Mouse (Mus musculus) cerebellum, adult 11-12 months (tissue): ENCODE data around the gene Npas1.

ENCODE experiments used
- DNase-seq: peaks from one replicate; pipeline ENCODE4 v3.0.0; 2022

Npas1 gene

GRCm38 (mm10) chr7:16468115-16468514 lies 9.4 kb downstream of the Npas1 start:
- no peak for DNase-seq

DNA sequence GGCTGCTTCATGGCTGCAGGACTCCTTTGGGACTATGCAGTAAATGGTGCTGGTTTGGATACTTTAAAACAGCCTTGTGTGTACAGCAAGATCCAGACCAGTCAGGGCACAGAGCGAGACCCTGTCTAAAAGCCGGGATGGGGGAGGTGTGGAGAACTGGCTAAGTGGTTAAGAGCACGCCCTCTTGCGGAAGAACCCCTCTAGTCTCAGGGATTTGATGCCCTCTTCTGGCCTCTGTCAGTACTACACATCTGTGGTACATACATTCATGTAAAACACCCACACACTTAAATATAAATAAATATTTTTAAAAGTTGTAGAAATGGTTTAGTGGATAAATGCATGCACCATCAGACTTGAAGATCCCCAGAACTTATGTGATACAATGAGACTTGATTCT lies 11.0 kb downstream of the Npas1 start:
- DNase-seq, result no peak

- no peak for DNase-seq
Observed at GRCm38 (mm10) chr7:16465568-16465967, 12.0 kb downstream of the Npas1 start.

DNA sequence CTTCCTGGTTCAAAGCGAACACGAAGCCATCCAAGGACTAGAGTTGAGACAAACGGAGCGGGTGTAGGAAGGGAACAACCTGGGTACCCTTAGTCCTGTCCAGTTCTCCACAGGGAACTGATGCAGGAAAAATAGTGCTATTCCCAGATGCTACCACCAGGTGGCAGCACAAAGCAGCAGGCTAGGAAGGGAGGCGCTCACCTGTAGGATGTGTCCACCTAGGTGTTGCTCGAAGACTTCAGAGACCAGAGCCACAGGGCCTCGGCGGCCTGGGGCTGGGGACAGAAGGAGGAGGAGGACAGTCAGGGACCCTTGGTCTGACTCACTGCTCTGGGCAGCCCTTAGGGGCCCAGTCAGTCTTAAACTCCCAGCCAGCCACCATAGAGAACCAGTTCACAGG lies 12.4 kb downstream of the Npas1 start:
- peak; percentile 71 for DNase-seq

- DNase-seq, result peak; percentile 69
Observed at GRCm38 (mm10) chr7:16463214-16463613, 14.3 kb downstream of the Npas1 start.

DNA sequence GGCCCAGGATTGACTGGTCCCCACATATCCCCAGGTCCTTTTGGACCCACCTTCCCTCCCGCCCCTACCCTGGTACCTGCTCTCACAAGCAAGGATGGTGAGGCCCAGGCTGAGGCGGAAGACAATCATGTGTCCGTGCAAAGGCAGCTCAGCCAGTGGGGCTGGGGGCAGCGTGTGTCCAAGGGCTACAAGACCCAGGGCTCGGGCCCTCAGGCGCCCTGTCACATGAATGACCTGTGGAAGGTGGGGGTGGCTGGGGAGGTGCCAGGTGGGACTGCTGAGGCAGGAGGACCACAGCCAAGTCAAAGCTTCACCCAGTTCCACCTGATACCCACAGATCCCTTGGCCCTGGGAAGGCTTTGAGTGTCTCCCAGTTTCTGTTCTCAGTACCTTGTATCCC lies 15.8 kb downstream of the Npas1 start:
- DNase-seq, result peak; percentile 48

- no peak for DNase-seq
Observed at GRCm38 (mm10) chr7:16461151-16461550, 16.4 kb downstream of the Npas1 start.

GRCm38 (mm10) chr7:16460566-16460965 lies 17.0 kb downstream of the Npas1 start:
- DNase-seq, result peak; percentile 67

DNA sequence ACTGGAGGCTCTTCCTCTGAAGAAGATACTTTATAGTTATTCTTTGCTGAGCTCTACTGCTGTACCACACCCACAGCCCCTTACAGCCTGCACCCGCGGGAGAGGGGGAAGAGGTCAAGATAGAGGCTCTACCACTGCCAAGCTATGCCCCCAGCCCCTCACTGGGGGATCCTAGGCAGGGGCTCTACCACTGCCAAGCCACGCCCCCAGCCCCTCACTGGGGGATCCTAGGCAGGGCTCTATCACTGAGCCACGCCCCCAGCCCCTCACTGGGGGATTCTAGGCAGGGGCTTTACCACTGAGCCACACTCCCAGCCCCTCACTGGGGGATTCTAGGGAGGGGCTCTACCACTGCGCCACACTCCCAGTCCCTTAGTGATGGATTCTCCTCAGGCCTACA lies 21.2 kb downstream of the Npas1 start:
- peak; percentile 39 for DNase-seq

GRCm38 (mm10) chr7:16455016-16455415 lies 22.5 kb downstream of the Npas1 start:
- DNase-seq, result peak; percentile 40

DNA sequence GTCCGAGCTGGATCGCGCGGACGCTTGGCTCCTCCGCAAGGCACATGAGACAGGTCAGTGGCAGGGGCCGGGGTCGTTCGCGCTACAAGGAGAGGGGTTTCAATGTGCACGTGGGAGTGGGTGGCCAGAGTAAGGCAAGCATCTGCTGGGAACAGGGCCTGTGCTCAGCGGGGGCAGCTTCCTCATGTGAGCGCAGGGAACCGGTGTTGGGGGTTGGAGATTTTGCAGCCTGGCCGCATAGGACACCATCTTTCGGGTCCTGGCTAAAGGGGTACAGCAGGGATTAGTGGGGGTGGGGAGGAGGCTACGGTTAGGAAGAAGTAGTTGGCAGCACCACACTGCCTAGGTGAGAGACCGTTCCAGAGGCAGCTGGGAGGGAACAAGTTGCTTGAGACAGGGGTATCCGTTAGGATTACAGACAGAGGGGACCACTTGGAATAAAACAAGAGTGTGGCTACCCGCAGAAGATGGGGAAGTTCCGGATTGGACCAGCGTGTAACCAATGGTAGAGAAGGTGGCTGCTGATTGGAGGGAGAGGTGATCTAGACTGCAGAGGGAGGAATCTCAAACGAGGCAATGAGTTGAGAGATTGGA lies 24.3 kb downstream of the Npas1 start:
- no peak for DNase-seq

GRCm38 (mm10) chr7:16452587-16453073 lies 24.9 kb downstream of the Npas1 start, which contains the start of gene Tmem160:
Gene Tmem160 (plus strand): TSS chr7:16452779.
- DNase-seq, result peak; percentile 92

DNA sequence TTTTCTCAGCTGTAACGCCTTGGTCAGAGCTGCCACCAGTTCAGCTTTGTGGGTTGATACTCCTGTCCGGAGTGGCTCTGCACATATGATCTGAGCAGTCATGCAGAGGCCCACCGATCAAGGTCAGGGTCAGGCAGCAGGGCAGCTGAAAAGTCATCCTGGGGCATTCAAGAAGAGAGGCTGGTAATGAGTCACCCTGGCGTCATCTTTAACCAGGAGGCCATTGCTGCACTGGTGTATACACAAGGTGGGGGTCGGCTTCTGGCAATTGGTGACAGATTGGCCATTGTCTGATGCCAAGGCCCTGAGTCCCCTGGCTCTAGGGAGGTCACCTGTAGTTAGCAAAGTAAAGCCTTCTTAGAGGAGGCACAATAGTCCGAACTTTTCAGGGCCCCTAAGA lies 25.9 kb downstream of the Npas1 start:
- DNase-seq, result peak; percentile 56

- no peak for DNase-seq
Observed at GRCm38 (mm10) chr7:16441241-16441640, 36.3 kb downstream of the Npas1 start.

GRCm38 (mm10) chr7:16435088-16435487 lies 42.4 kb downstream of the Npas1 start:
- DNase-seq, result no peak

GRCm38 (mm10) chr7:16433352-16433971 lies 44.1 kb downstream of the Npas1 start:
- DNase-seq, result no peak

DNA sequence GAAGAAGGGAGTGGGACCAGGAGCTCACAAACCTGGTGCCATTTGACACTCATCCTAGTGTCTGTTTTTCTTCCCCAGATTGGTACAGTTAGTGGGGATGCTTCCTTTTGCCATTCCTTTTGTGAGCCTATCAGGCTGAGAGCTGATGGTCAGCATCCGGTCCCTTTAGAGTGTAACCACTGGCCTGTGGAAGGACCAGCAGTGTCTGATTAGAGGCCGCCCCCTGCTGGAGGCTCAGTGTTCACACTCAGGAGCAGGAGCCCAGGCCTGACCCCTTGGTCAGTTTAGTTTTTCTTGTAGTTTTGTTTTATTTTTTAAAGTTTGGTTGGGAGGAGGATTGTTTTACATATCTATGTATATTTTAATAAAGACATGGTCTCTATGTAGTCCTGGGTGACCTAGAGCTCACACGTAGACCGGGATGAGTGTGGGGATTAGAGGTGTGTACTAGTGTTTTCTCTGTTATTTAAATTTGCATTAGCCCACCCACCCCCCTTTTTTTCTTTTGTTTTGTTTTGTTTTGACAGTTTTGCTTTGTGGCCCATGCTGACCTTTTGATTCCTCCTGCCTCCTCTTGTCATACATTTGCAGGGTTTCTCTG lies 51.3 kb downstream of the Npas1 start:
- peak; percentile 66 for DNase-seq

DNA sequence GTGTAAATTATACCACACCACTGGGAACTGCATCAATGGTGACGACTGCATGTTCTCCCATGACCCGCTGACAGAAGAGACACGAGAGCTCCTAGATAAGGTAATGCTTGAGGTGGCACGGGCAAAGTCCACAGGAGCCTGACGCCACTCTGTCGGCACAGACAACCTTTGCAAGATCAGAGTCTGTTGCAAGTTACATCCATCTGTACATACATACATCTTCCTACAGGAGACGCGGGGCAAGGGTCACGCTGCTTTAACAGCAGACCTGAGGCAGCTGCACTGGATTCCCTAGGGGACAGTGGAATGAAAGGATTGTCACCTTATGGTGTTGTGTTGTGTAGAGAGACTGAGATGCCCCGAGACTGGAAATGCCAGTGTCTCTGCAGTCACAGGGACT lies 51.8 kb downstream of the Npas1 start:
- DNase-seq, result no peak

- no peak for DNase-seq
Observed at GRCm38 (mm10) chr7:16423731-16424130, 53.8 kb downstream of the Npas1 start.

DNA sequence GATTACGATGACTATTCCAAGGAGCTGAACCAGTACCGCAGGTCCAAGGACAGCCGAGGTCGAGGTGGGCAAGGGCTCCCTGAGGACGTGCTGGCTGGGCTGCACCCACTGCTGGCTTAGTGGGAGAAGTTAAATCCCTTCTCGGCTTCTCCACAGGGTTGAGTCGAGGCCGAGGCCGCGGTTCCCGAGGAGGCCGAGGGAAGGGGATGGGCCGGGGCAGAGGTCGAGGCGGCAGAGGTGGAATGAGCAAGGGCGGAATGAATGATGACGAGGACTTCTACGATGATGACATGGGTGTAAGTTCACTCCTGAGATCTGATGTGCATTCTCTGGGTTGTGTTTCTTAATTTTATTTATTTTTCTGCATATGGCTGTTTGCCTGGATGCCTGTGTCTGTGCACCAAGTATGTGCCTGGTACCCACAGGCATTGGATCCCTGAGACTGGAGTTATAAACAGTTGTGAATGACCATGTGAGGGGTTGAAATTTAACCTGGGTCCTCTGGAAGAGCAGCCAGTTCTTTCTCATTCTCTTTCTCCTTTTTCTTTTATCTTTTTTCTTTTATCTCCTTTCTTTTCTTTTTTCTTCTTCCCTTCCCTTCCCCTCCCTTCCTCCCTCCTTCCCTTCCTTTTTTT lies 55.2 kb downstream of the Npas1 start:
- no peak for DNase-seq

- DNase-seq, result no peak
Observed at GRCm38 (mm10) chr7:16420493-16421118, 56.9 kb downstream of the Npas1 start.

DNA sequence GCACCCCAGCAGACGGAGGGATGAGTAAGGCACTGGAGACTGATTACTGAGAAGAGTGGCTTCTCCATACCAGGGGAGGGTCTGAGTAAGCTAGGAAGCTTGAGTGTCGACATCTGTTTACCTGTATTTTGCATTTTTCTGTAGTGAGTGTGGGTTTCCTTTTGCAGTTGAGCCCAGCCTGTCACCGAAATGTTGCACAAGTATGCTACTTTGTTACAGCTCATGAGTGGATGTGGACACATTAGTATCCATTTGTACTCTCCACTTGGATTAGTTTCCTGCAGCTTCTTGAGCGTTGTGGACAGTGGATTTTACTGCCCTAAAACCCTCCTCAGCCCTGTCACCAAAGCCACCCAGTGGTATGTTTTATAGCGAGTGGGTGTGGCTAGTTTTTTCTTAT lies 58.8 kb downstream of the Npas1 start:
- DNase-seq, result no peak

DNA sequence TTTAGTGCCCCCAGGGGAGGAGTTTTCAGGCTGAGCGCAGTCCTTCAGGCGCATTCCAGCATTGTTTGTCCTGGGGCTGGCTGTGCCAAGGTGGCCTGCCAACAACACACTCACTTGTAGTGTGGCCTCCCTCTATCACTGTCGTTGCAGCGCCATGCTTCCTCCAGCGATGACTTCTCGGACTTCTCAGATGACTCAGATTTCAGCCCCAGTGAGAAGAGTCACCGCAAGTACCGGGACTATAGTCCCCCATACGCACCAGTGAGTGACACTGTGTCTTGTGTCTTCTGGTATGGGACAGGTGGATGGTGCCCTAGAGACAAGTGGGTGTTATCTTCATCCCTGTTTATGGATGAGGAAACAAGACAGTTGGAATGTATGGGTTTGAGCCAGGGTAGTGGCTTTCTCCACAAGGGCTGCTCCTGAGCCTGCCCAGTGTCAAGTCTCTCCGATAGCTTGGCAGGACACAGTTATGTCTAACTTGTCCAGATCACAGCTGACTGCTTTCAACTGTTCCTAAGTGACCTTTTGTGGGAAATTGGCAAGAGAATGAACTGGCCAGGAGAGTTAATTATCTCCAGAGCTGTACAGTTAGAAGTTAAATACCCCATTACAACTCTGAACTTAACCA lies 60.3 kb downstream of the Npas1 start:
- no peak for DNase-seq
